Mouse (Mus musculus): ENCODE data around the gene Med23.

GRCm38 (mm10) chr10:24825456-24826081 is 44.2 kb upstream of the Med23 start:
- no peak for TF ChIP-seq CTCF (IDR thresholded peaks at IDR 0.05; ENCODE audit: borderline replicate concordance, insufficient read depth, low read length)
- TF ChIP-seq POLR2A (IDR thresholded peaks at IDR 0.05; ENCODE audit: low read depth, low read length): no peak

Measured in embryonic fibroblast, embryonic 13.5 days (primary cell).